Mouse (Mus musculus) NIH3T3 (cell line): ENCODE data around the gene Srpk2.
"Not testable (repeated sequence)": the region's sequence is repeated elsewhere in the genome, so short reads cannot be mapped to it uniquely, and the experiment has no call there.

Experiments used
- DNase-seq: peaks from one replicate; pipeline ENCODE4 v3.0.0-alpha.2; 2012; ENCODE audit warnings: low read depth

Srpk2 gene

GRCm38 (mm10) chr5:23684517-23684916 is at the start of gene Srpk2:
TSS of gene Srpk2 (minus strand) at chr5:23684617.
- peak; percentile 0 for DNase-seq

- DNase-seq, result peak; percentile 2
These were observed 37.5 kb upstream of the Srpk2 start for GRCm38 (mm10) chr5:23721956-23722355.

DNA sequence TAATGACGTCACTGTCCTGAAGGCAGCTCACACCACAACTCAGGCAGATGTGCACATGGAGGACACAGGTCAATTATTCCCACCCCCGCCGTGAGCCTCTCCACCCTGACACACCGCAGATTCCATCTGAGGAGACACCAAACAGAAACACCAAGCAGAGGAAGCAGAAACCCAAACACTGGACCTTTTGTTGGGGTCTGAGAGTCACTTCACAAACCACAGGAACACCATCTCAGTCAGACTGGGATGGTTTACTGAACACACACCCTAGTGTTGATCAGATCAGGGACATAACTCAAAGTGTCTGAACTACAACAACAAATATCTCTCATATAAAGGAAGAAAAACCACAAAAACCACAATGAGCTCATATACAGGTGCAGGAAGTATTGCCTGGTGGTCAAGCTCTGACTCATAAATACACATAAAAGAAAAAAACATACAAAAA is 34.5 kb upstream of the Srpk2 start:
- no peak for DNase-seq

DNA sequence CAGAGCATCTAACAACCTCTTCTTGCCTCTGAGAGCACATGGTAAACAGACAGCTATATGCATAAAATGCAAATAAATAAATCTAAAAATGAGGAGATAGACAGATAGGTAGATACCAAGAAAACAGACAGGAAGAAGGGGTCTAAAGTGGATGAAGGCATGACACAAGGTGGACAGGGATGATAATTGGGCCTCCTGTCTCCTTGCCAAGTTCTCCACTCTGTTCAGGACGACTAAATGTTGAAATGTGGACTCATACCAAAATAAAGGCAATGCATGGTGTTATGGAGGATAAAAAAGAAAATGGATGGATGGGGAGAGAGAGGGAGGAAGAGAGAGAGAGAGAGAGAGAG is 33.7 kb upstream of the Srpk2 start:
- DNase-seq, result peak; percentile 27

DNA sequence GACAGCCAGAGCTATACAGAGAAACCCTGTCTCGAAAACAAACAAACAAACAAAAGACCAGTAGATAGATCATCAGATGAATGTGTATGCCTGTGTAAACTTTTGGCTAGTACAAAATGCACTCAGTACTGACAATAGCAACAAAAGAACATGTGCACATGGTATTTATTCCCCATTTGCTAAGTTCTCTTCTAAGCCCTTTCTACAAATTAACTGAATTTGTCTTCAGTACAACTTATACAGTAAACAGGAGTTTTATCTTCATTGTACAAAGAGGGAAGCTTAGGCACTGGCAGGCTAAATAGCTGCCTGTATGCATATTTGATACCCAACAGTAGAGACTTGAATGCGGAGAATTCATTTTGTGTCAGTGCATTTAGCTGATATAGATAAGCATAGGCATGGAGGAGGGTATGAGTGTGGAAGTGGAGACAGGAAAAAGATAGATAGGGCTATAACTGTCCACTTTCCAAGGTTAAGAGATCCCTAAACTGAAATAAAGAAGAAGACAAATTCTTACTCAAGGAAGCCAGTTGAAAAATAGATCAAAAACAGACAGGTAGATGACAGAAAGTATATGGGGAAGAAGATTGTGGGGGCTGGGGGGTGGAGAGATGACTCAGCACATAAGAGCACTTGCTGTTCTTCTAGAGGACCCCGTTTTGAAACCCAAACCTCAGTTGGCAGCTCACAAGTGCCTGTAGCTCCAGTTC is 33.2 kb upstream of the Srpk2 start:
- no peak for DNase-seq

DNA sequence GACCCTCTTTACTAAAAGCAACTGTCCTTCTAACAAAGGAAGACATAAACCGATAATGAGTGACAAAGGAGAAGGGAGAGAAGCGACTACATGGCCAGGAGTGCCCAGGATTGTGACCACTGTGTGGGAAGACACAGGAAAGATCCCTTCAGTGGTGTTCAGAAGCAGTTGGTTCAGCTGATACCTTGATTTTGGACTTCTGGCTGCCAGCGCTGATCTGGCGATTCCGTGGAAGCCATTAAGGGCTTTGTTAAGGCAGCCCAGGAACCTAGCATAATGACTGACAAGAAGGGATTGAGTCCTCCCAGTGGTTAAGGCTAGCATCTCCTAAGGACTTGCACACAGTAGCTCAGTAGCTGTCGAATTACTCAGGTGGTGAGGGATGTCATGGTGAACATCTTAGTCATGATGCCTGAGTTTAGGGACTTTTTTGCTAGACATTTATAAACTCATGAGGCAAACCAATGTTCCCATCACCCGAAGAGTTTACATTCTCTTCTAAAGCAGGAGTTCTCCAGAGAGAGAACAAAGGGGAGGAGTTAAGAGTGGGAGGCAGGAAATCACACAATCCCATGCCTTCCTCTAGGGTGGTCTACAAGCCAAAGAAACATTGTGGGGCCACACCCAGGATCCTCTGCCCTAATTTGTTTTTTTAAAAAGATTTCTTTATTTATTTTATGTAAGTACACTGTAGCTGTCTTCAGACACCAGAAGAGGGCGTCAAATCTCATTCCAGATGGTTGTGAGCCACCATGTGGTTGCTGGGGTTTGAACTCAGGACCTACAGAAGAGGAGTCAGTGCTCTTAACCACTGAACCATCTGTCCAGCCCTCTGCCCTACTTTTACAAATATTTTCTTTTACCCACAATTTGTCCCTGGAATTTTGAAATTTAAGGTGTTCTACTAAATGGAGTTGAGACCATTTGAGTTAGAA is 29.3 kb upstream of the Srpk2 start:
- DNase-seq, result peak; percentile 8

GRCm38 (mm10) chr5:23712130-23713001 is 27.9 kb upstream of the Srpk2 start:
- DNase-seq, result peak; percentile 59

GRCm38 (mm10) chr5:23711671-23712129 is 27.3 kb upstream of the Srpk2 start:
- peak; percentile 67 for DNase-seq

GRCm38 (mm10) chr5:23711244-23711643 is 26.8 kb upstream of the Srpk2 start:
- DNase-seq, result no peak

- DNase-seq, result peak; percentile 32
These were observed 25.2 kb upstream of the Srpk2 start for GRCm38 (mm10) chr5:23709661-23710060.

DNA sequence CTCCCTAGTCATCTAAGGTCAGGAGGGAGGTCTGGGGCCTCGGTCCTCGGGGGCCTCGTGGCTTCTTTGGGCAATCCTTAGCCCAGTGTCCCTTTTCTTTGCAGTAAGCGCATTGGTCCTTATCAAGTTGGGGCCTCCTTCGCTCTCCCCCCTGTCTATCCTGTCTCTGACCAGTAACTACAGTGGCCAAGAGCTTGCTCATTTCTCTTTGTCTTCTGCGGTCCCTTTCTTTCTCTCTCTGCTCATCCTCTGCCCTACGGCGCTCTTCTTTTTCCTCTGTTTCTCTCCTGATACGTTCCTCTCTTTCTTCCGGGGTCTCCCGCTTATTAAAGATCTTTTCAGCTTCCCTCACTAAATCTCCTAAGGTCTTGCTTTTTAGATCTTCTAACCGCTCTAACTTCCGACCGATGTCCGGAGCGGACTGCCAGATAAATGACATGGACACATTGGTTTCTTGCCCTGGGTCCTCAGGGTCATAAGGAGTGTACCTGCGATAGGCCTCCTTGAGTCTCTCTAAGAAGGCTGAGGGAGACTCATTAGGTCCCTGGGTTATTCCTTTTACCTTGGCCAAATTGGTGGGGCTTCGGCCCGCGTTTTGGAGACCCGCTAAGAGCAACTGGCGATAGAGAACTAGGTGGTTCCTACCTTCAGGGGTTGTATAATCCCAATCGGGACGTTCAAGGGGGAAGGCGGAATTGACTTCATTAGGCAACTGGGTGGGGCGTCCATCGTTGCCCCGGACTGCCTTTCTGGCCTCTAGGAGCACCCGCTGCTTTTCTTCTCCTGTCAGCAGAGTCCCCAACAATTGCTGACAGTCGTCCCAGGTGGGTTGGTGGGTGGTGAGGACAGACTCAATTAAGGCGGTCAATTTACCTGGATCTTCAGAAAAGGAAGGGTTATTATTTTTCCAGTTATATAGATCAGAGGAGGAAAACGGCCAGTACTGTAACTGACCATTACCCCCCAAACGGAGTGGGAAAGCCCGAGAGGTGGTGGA is 22.5 kb upstream of the Srpk2 start:
- not testable (repeated sequence) for DNase-seq

DNA sequence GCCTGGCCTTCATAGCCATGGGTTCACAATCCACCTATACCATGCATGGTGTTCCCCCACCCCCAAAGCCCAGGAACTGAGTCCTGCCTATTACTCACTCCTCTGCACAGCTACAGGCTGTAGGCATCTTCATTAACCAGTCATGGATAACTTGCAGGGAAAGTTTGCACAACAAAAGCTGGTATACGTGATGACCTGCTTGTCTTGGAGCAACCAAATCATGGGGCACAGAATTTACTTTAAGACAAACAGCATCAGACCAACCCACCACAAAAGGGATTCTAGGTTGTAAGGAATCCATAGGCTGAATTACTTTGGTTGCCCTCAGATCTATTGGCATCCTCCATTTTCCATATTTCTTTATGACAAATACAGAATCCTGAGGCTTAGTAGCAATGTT is 13.0 kb upstream of the Srpk2 start:
- DNase-seq, result no peak

GRCm38 (mm10) chr5:23683431-23683830 is 986 bp downstream of the Srpk2 start:
- peak; percentile 58 for DNase-seq

GRCm38 (mm10) chr5:23679006-23679405 is 5.4 kb downstream of the Srpk2 start:
- DNase-seq, result peak; percentile 57

DNA sequence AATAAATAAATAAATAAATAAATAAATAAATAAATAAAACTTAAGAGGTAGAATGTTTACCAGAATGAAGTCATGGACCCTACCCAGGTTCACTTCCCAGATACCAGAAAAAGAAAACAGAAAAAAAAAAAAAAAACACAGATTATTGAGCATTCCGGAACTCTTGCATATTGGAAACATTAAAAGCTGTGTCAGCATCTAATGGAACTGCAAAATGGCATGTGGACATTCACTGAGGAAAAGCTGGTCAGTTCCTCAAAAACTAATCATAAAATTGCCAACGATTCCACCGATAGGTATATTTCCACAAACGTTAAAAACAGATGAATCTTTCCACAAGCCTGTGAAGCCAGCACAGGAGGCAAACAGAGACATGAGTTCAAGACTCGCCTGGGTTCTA is 6.5 kb downstream of the Srpk2 start:
- no peak for DNase-seq

GRCm38 (mm10) chr5:23677072-23677453 is 7.4 kb downstream of the Srpk2 start:
- DNase-seq, result peak; percentile 46

GRCm38 (mm10) chr5:23676156-23677071 is 8.0 kb downstream of the Srpk2 start:
- peak; percentile 58 for DNase-seq

- DNase-seq, result peak; percentile 82
These were observed 8.8 kb downstream of the Srpk2 start for GRCm38 (mm10) chr5:23675499-23676155.
